Mouse (Mus musculus) intestine, postnatal 0 days (tissue): Measurements from ENCODE around the gene Gm11596. TPM values are rescaled to one million over a fixed set of nuclear protein-coding genes. Genes with fewer than 3 reads are reported as not detected.
"Not testable (repeated sequence)": the region's sequence is repeated elsewhere in the genome, so short reads cannot be mapped to it uniquely, and the experiment has no call there.

Source experiments
- ATAC-seq: fragments of 200-750 bp; cut with Nextera tagmentation; 2 replicates; pipeline ENCODE4 v1.8.0; 2017; ENCODE audit warnings: mild to moderate bottlenecking, moderate TSS enrichment, moderate library complexity
- H3K27ac ChIP-seq: fragments of 300-500 bp; sonication (generic); 2 replicates; pipeline ENCODE4 v1.5.1; 2014; ENCODE audit warnings: mild to moderate bottlenecking, low read depth, low read length, moderate library complexity
- H3K27me3 ChIP-seq: fragments of 300-500 bp; sonication (generic); replicated peaks from 2 replicates; pipeline ENCODE4 v1.6.1; 2014; ENCODE audit warnings: low read length, mixed read lengths; ENCODE audit not compliant: control insufficient read depth, insufficient read depth
- H3K36me3 ChIP-seq: fragments of 300-500 bp; sonication (generic); 2 replicates; pipeline ENCODE4 v1.6.1; 2014; ENCODE audit warnings: mild to moderate bottlenecking, moderate library complexity; ENCODE audit not compliant: control insufficient read depth, insufficient read depth
- H3K4me1 ChIP-seq: fragments of 300-500 bp; sonication (generic); replicated peaks from 2 replicates; pipeline ENCODE4 v1.6.1; 2014; ENCODE audit warnings: antibody characterized with exemption, low read length, mixed read lengths; ENCODE audit not compliant: control insufficient read depth, insufficient read depth
- H3K4me2 ChIP-seq: fragments of 300-500 bp; sonication (generic); replicated peaks from 2 replicates; pipeline ENCODE4 v1.6.1; 2014; ENCODE audit warnings: low read depth, mild to moderate bottlenecking, moderate library complexity
- H3K4me3 ChIP-seq: fragments of 300-500 bp; sonication (generic); 2 replicates; pipeline ENCODE4 v1.5.1; 2014; ENCODE audit warnings: low read depth, low read length
- H3K9ac ChIP-seq: fragments of 300-500 bp; sonication (generic); 2 replicates; pipeline ENCODE4 v1.6.1; 2014; ENCODE audit warnings: mild to moderate bottlenecking, low read depth, low read length
- H3K9me3 ChIP-seq: fragments of 300-500 bp; sonication (generic); 2 replicates; pipeline ENCODE4 v1.6.1; 2016; ENCODE audit warnings: mixed run types; ENCODE audit not compliant: control insufficient read depth
- CTCF ChIP-seq: sonication (generic); IDR thresholded peaks from 2 replicates; pipeline ENCODE4 v1.5.1; 2016; ENCODE audit warnings: low read depth, mild to moderate bottlenecking, control low read depth, antibody characterized with exemption, moderate library complexity
- WGBS: fragments of 180-500 bp; shearing (Covaris S2); extraction: QIAGEN DNeasy Blood & Tissue Kit; methylation state at CpG from one replicate; pipeline ENCODE4 v1.1.7; 2014; 5-methylcytosine and 5-hydroxymethylcytosine counted together
- polyA plus RNA-seq: library from polyadenylated mRNA; unstranded; fragments of >200 nt; fragmentation: Nextera tagmentation; extraction: Ambion mirVana; gene quantifications from 2 replicates; pipeline ENCODE4 v1.2.1, GENCODE M21; 2015

The Gm11596 gene
- polyA plus RNA-seq, 1 experiment from 2014 or later, result not detected

- H3K9me3 ChIP-seq, result no peaks in the 10 kb centered on the region
- no peaks in the 10 kb centered on the region for H3K36me3 ChIP-seq
- TF ChIP-seq CTCF, result no peak
- H3K4me3 ChIP-seq, result no peak within 1 kb of the TSS
- H3K9ac ChIP-seq, result no peak within 1 kb of the TSS
- no peak within 1 kb of the TSS for H3K4me2 ChIP-seq
- no peaks in the 10 kb centered on the region for H3K4me1 ChIP-seq
- WGBS, result 95% methylated on average over 2 of the region's 2 CpGs
- H3K27me3 ChIP-seq, result no peaks in the 10 kb centered on the region
- no peak within 1 kb of the TSS for H3K27ac ChIP-seq
- no peak for ATAC-seq
Observed at GRCm38 (mm10) chr11:99780604-99781003, 12.7 kb downstream of the Gm11596 start, which contains the start of gene Krtap4-8. Krtap4-8 (minus strand) TSS chr11:99780704.

- no peaks in the 10 kb centered on the region for H3K4me1 ChIP-seq
- no peak for TF ChIP-seq CTCF
- H3K9me3 ChIP-seq, result no peaks in the 10 kb centered on the region
- H3K36me3 ChIP-seq, result no peaks in the 10 kb centered on the region
- no peak for ATAC-seq
- no peaks in the 10 kb centered on the region for H3K27me3 ChIP-seq
- H3K4me2 ChIP-seq, result no peak overlapping the region
- H3K9ac ChIP-seq, result no peak overlapping the region
- no peak overlapping the region for H3K4me3 ChIP-seq
- no peak overlapping the region for H3K27ac ChIP-seq
- 68% methylated on average over 7 of the region's 7 CpGs for WGBS
Observed at GRCm38 (mm10) chr11:99778401-99778800, 14.9 kb downstream of the Gm11596 start.

- H3K4me1 ChIP-seq, H3K27me3 ChIP-seq, H3K27ac ChIP-seq, ATAC-seq, H3K36me3 ChIP-seq, H3K4me2 ChIP-seq, H3K4me3 ChIP-seq, H3K9ac ChIP-seq, H3K9me3 ChIP-seq: not testable (repeated sequence)
Observed at GRCm38 (mm10) chr11:99772813-99773212, 20.5 kb downstream of the Gm11596 start, which contains the start of gene Gm11595. Gm11595 (minus strand) TSS chr11:99772913.

GRCm38 (mm10) chr11:99768410-99768809 lies 24.9 kb downstream of the Gm11596 start:
- Histone ChIP-seq H3K9me3 (no peaks in the 10 kb centered on the region), H3K27ac (no peak overlapping the region), H3K27me3 (0 out of 2 replicates have a peak, but pooled peaks cover 3% of the 10 kb centered on the region), H3K9ac (no peak overlapping the region), H3K36me3 (no peaks in the 10 kb centered on the region), H3K4me3 (no peak overlapping the region), H3K4me2 (no peak overlapping the region), H3K4me1 (no peaks in the 10 kb centered on the region)
- no peak for ATAC-seq
- 70% methylated on average over 2 of the region's 2 CpGs for WGBS
- TF ChIP-seq CTCF, result no peak

DNA sequence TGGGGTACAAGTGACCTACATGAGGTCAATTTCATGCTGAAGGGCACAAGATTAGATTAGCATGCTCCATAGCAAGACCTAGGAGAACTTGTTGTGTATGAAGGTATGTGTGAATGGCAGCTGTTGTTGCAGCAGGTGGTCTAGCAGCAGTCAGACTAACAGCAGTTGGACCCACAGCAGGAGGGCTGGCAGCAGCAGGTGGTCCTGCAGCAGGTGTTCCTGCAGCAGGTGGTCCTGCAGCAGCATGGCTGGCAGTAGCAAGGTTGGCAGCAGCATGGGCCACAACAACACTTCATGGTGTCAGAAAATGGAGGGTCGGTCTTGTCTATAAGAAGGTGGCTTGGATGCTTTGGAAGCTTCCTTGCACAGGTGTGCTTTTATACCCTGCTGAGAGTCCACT lies 34.4 kb downstream of the Gm11596 start:
- ATAC-seq, result no peak
- H3K36me3 ChIP-seq, result no peaks in the 10 kb centered on the region
- TF ChIP-seq CTCF, result no peak
- WGBS, result 91% methylated on average over 1 of the region's 1 CpGs
- H3K4me3 ChIP-seq, result no peak overlapping the region
- no peak overlapping the region for H3K9ac ChIP-seq
- H3K27ac ChIP-seq, result no peak overlapping the region
- no peaks in the 10 kb centered on the region for H3K9me3 ChIP-seq
- 0 out of 2 replicates have a peak, but pooled peaks cover 2% of the 10 kb centered on the region for H3K27me3 ChIP-seq
- H3K4me2 ChIP-seq, result no peak overlapping the region
- no peaks in the 10 kb centered on the region for H3K4me1 ChIP-seq

- 63% methylated on average over 3 of the region's 3 CpGs for WGBS
- Histone ChIP-seq H3K4me1 (no peaks in the 10 kb centered on the region), H3K27me3 (no peaks in the 10 kb centered on the region), H3K36me3 (no peaks in the 10 kb centered on the region), H3K9me3 (no peaks in the 10 kb centered on the region), H3K9ac (no peak overlapping the region), H3K4me2 (no peak overlapping the region), H3K4me3 (no peak overlapping the region), H3K27ac (no peak overlapping the region)
- no peak for TF ChIP-seq CTCF
- no peak for ATAC-seq
Observed at GRCm38 (mm10) chr11:99743985-99744384, 49.3 kb downstream of the Gm11596 start.

Other genes with a start within 250 kb of the Gm11596 start
- gene Krtap3-3, start 242.6 kb downstream of the Gm11596 start, polyA plus RNA-seq, result not detected in 2 replicates
- not detected in 2 replicates for gene Krtap3-2, start 236.6 kb downstream of the Gm11596 start, polyA plus RNA-seq
- gene Gm11939, start 234.0 kb downstream of the Gm11596 start, polyA plus RNA-seq, result not detected in 2 replicates
- gene Krtap3-1, start 226.8 kb downstream of the Gm11596 start, polyA plus RNA-seq, result 3.4 and 4.2 TPM in 2 replicates
- gene Krtap1-5, start 212.5 kb downstream of the Gm11596 start, polyA plus RNA-seq, result not detected in 2 replicates
- gene Krtap1-4, start 209.8 kb downstream of the Gm11596 start, polyA plus RNA-seq, result not detected in 2 replicates
- gene Krtap1-3, start 202.1 kb downstream of the Gm11596 start, polyA plus RNA-seq, result not detected in 2 replicates
- gene Krtap9-3, start 195.4 kb downstream of the Gm11596 start, polyA plus RNA-seq, result not detected in 2 replicates
- not detected in 2 replicates for gene Gm11938, start 190.2 kb downstream of the Gm11596 start, polyA plus RNA-seq
- gene Gm11937, start 183.3 kb downstream of the Gm11596 start, polyA plus RNA-seq, result not detected in 2 replicates
- gene Krtap2-4, start 178.6 kb downstream of the Gm11596 start, polyA plus RNA-seq, result not detected in 2 replicates
- gene Gm11562, start 173.0 kb downstream of the Gm11596 start, polyA plus RNA-seq, result not detected in 2 replicates
- not detected in 2 replicates for gene Krtap4-1, start 165.2 kb downstream of the Gm11596 start, polyA plus RNA-seq
- gene Krtap4-2, start 158.4 kb downstream of the Gm11596 start, polyA plus RNA-seq, result not detected in 2 replicates
- not detected in 2 replicates for gene Krtap4-7, start 149.4 kb downstream of the Gm11596 start, polyA plus RNA-seq
- gene Gm11555, start 143.2 kb downstream of the Gm11596 start, polyA plus RNA-seq, result not detected in 2 replicates
- not detected in 2 replicates for gene Gm11563, start 134.5 kb downstream of the Gm11596 start, polyA plus RNA-seq
- gene Krtap4-6, start 127.5 kb downstream of the Gm11596 start, polyA plus RNA-seq, result not detected in 2 replicates
- not detected in 2 replicates for gene Gm14190, start 102.7 kb downstream of the Gm11596 start, polyA plus RNA-seq
- not detected in 2 replicates for gene Gm14180, start 59.2 kb downstream of the Gm11596 start, polyA plus RNA-seq
- not detected in 2 replicates for gene Gm11595, start 20.6 kb downstream of the Gm11596 start, polyA plus RNA-seq
- not detected in 2 replicates for gene Krtap4-8, start 12.8 kb downstream of the Gm11596 start, polyA plus RNA-seq
- not detected in 2 replicates for gene Krtap4-9, start 8.3 kb downstream of the Gm11596 start, polyA plus RNA-seq
- gene Gm11569, start 5.5 kb upstream of the Gm11596 start, polyA plus RNA-seq, result not detected in 2 replicates
- not detected in 2 replicates for gene Gm11554, start 11.0 kb upstream of the Gm11596 start, polyA plus RNA-seq
- not detected in 2 replicates for gene Krtap4-13, start 16.4 kb upstream of the Gm11596 start, polyA plus RNA-seq
- gene Gm11564, start 22.2 kb upstream of the Gm11596 start, polyA plus RNA-seq, result not detected in 2 replicates
- not detected in 2 replicates for gene 2300003K06Rik, start 44.6 kb upstream of the Gm11596 start, polyA plus RNA-seq
- 0.16 TPM in 1 of 2 replicates, not detected in the other for gene Krtap4-16, start 58.1 kb upstream of the Gm11596 start, polyA plus RNA-seq
- gene Gm11568, start 64.5 kb upstream of the Gm11596 start, polyA plus RNA-seq, result not detected in 2 replicates
- gene Gm11559, start 71.0 kb upstream of the Gm11596 start, polyA plus RNA-seq, result not detected in 2 replicates
- gene Krtap9-1, start 79.9 kb upstream of the Gm11596 start, polyA plus RNA-seq, result not detected in 2 replicates
- not detected in 2 replicates for gene Gm11567, start 85.7 kb upstream of the Gm11596 start, polyA plus RNA-seq
- gene Krtap31-1, start 114.5 kb upstream of the Gm11596 start, polyA plus RNA-seq, result not detected in 2 replicates
- gene Gm11565, start 121.3 kb upstream of the Gm11596 start, polyA plus RNA-seq, result not detected in 2 replicates
- gene Krtap31-2, start 142.8 kb upstream of the Gm11596 start, polyA plus RNA-seq, result not detected in 2 replicates
- gene Krtap9-5, start 155.0 kb upstream of the Gm11596 start, polyA plus RNA-seq, result not detected in 2 replicates
- gene Krtap29-1, start 185.6 kb upstream of the Gm11596 start, polyA plus RNA-seq, result not detected in 2 replicates
- gene Krtap16-1, start 193.1 kb upstream of the Gm11596 start, polyA plus RNA-seq, result not detected in 2 replicates
- gene Krtap17-1, start 200.5 kb upstream of the Gm11596 start, polyA plus RNA-seq, result 0.16 TPM in 1 of 2 replicates, not detected in the other
- gene Krt33a, start 222.7 kb upstream of the Gm11596 start, polyA plus RNA-seq, result not detected in 2 replicates
- gene Krt33b, start 236.4 kb upstream of the Gm11596 start, polyA plus RNA-seq, result not detected in 2 replicates
- gene Krt34, start 248.1 kb upstream of the Gm11596 start, polyA plus RNA-seq, result not detected in 2 replicates